In genomic region chr13:37622366-37623088, GRCm38 (mm10) we compare ENCODE assay signal across 26 mouse cellular contexts.
DNase-seq lines count a peak whose midpoint lies in the region; ATAC-seq and TF ChIP-seq lines count a peak whose summit lies in the region.
"Had no signal": no experiment of that assay in that cellular context is flagged by ENCODE, and none has a peak within 500 bp of the region (broad histone marks: within the 10 kb centered on the region; RNA-seq: fewer than 3 reads in every experiment).

No protein-coding gene starts in this region.

- no peak for TF ChIP-seq POLR2A in liver, adult 2 months (IDR thresholded peaks at IDR 0.05; ENCODE audit: extremely low read depth, insufficient read depth, low read length)

- peak; percentile 49 for DNase-seq in liver, adult 2 months (ENCODE audit: extremely low read depth, low read depth, low spot score)
- DNase-seq in liver, embryonic 11.5 days (ENCODE audit: low spot score) = no peak
- DNase-seq in 3T3-L1 (ENCODE audit: low read depth, low spot score) = peak; percentile 76
- peak; percentile 93 for DNase-seq in Muller cell, postnatal 12 days (ENCODE audit: inconsistent ontology term)
- peak; percentile 43 for DNase-seq in fibroblast of lung, adult 2 months (ENCODE audit: low read depth)
- DNase-seq in thymus, postnatal 10 days (ENCODE audit: low spot score in 2 of 2) = no peak
- DNase-seq in spleen, postnatal 36 days (ENCODE audit: low spot score in 2 of 2) = no peak
- DNase-seq: cerebellum, adult 11 months; cerebellum, adult 9-11 months; heart, postnatal 4 days; kidney, adult 9 months; kidney, postnatal 14 days; right cerebral cortex, postnatal 14 days; spleen, adult 18-20 months; thymus, postnatal 14 days had no signal

- no peak for ATAC-seq in liver, embryonic 11.5 days (replicated peaks; ENCODE audit: low FRiP score)
- ATAC-seq in inflammation-experienced regulatory T-cells, adult 6 months = no peak
- ATAC-seq: CD4-positive, CD25-positive, alpha-beta regulatory T cell, adult 4 months; intestine, embryonic 15.5 days; midbrain, embryonic 15.5 days had no signal

- no peak for TF ChIP-seq CTCF in liver, adult 2 months (IDR thresholded peaks at IDR 0.05; ENCODE audit: low read depth, low read length)

- no peaks in the 10 kb centered on the region for H3K9me3 ChIP-seq in liver, embryonic 11.5 days (ENCODE audit: control insufficient read depth, low read length)
- H3K9me3 ChIP-seq: forebrain, embryonic 12.5 days; heart, embryonic 10.5 days; intestine, embryonic 15.5 days; liver, embryonic 15.5 days; midbrain, embryonic 15.5 days had no signal

- no peak overlapping the region for H3K9ac ChIP-seq in liver, adult 2 months (ENCODE audit: low read depth, low read length)
- H3K9ac ChIP-seq in liver, embryonic 11.5 days (ENCODE audit: low read depth, low read length) = no peak overlapping the region
- H3K9ac ChIP-seq: forebrain, embryonic 12.5 days; hindbrain, embryonic 14.5 days; intestine, embryonic 15.5 days; liver, embryonic 15.5 days; midbrain, embryonic 15.5 days had no signal

- WGBS in liver, adult 2 months = 31% methylated on average over 6 of the region's 6 CpGs
- WGBS in liver, embryonic 11.5 days = 49% methylated on average over 6 of the region's 6 CpGs

- no peak overlapping the region for H3K4me2 ChIP-seq in liver, embryonic 11.5 days
- H3K4me2 ChIP-seq: forebrain, embryonic 12.5 days; hindbrain, embryonic 14.5 days; intestine, embryonic 15.5 days; liver, embryonic 15.5 days; midbrain, embryonic 15.5 days had no signal

- peaks cover 42% of the 10 kb centered on the region for H3K4me1 ChIP-seq in liver, adult 2 months (ENCODE audit: control insufficient read depth, insufficient read depth, low read length)
- peaks cover 12% of the 10 kb centered on the region for H3K4me1 ChIP-seq in liver, embryonic 11.5 days (replicated peaks; ENCODE audit: control insufficient read depth, insufficient read depth, low read length)
- H3K4me1 ChIP-seq: forebrain, embryonic 12.5 days had no signal

- H3K79me2 ChIP-seq in liver, adult 2 months (ENCODE audit: control insufficient read depth, insufficient read depth, low read length) = no peaks in the 10 kb centered on the region

- peak overlapping the region; percentile 53 for H3K27ac ChIP-seq in liver, adult 2 months (replicated peaks; ENCODE audit: insufficient read depth, low read depth, low read length)
- no peak overlapping the region for H3K27ac ChIP-seq in liver, embryonic 11.5 days (ENCODE audit: low read depth, low read length)
- H3K27ac ChIP-seq: forebrain, embryonic 12.5 days; heart, embryonic 10.5 days; hindbrain, embryonic 14.5 days; intestine, embryonic 15.5 days; layer of hippocampus, adult 2 months; left cerebral cortex, adult 2 months; liver, embryonic 15.5 days; midbrain, embryonic 15.5 days had no signal

- H3K27me3 ChIP-seq in liver, adult 2 months (ENCODE audit: control insufficient read depth, insufficient read depth, low read length) = no peaks in the 10 kb centered on the region
- H3K27me3 ChIP-seq in liver, embryonic 11.5 days (replicated peaks; ENCODE audit: control insufficient read depth, insufficient read depth, low read length) = no peaks in the 10 kb centered on the region
- H3K27me3 ChIP-seq: forebrain, embryonic 12.5 days; intestine, embryonic 15.5 days; liver, embryonic 15.5 days; megakaryocyte, embryonic 14.5 days; midbrain, embryonic 15.5 days had no signal

- no peaks in the 10 kb centered on the region for H3K36me3 ChIP-seq in liver, adult 2 months (ENCODE audit: control insufficient read depth, insufficient read depth, low read length)
- no peaks in the 10 kb centered on the region for H3K36me3 ChIP-seq in liver, embryonic 11.5 days (ENCODE audit: control insufficient read depth, insufficient read depth, low read length)
- H3K36me3 ChIP-seq: forebrain, embryonic 12.5 days; heart, embryonic 10.5 days; intestine, embryonic 15.5 days; liver, embryonic 15.5 days; midbrain, embryonic 15.5 days had no signal

- H3K4me3 ChIP-seq in liver, adult 2 months (ENCODE audit: insufficient read depth, low read depth, low read length) = no peak overlapping the region
- H3K4me3 ChIP-seq in liver, embryonic 11.5 days (ENCODE audit: low read depth, low read length) = no peak overlapping the region
- H3K4me3 ChIP-seq: forebrain, embryonic 12.5 days; heart, embryonic 10.5 days; intestine, embryonic 15.5 days; layer of hippocampus, adult 2 months; left cerebral cortex, adult 2 months; liver, embryonic 15.5 days; megakaryocyte, embryonic 14.5 days; midbrain, embryonic 15.5 days had no signal

Comparison
In these comparisons a context has a peak if more than half of its experiments do, and no peak if none do; other contexts are left out.
1. DNase-seq: peak in liver, adult 2 months (single experiment), 3T3-L1 (single experiment), Muller cell, postnatal 12 days (single experiment) and fibroblast of lung, adult 2 months (single experiment); none in liver, embryonic 11.5 days (single experiment), thymus, postnatal 10 days (0 of 2) and spleen, postnatal 36 days (0 of 2).